In genomic region chr16:28444993-28445799, GRCm38 (mm10) we compare ENCODE assay signal across 8 mouse cellular contexts.
DNase-seq lines count a peak whose midpoint lies in the region; ATAC-seq and TF ChIP-seq lines count a peak whose summit lies in the region.

No protein-coding gene starts in this region.

- peak; percentile 66 for ATAC-seq in intestine, embryonic 15.5 days
- no peak for ATAC-seq in liver, embryonic 16.5 days (ENCODE audit: low read depth)

- peak overlapping the region; percentile 48; the same call in 1 of the 2 replicates for H3K27ac ChIP-seq in layer of hippocampus, adult 2 months
- no peak overlapping the region for H3K27ac ChIP-seq in embryonic fibroblast, embryonic 13.5 days (ENCODE audit: insufficient read depth, low read length)
- H3K27ac ChIP-seq in intestine, embryonic 15.5 days = no peak overlapping the region
- H3K27ac ChIP-seq in liver, embryonic 16.5 days (ENCODE audit: low read length) = no peak overlapping the region

- no peaks in the 10 kb centered on the region for H3K4me1 ChIP-seq in embryonic fibroblast, embryonic 13.5 days (ENCODE audit: control insufficient read depth, insufficient read depth, low read length)
- peaks cover 8% of the 10 kb centered on the region; the same call in 1 of the 2 replicates for H3K4me1 ChIP-seq in intestine, embryonic 15.5 days (replicated peaks)
- no peaks in the 10 kb centered on the region; the same call in 1 of the 2 replicates for H3K4me1 ChIP-seq in liver, embryonic 16.5 days (ENCODE audit: control insufficient read depth, low read depth, low read length)

- TF ChIP-seq POLR2A in brain, embryonic 14.5 days (IDR thresholded peaks at IDR 0.05; ENCODE audit: borderline replicate concordance, extremely low read depth, insufficient read depth, insufficient read length, poor library complexity, severe bottlenecking) = no peak
- no peak for TF ChIP-seq POLR2A in embryonic fibroblast, embryonic 13.5 days (IDR thresholded peaks at IDR 0.05; ENCODE audit: low read depth, low read length)

- H3K36me3 ChIP-seq in intestine, embryonic 15.5 days = no peaks in the 10 kb centered on the region
- no peaks in the 10 kb centered on the region for H3K36me3 ChIP-seq in liver, embryonic 16.5 days (ENCODE audit: control insufficient read depth, insufficient read depth)

- WGBS in intestine, embryonic 15.5 days = under 1% methylated on average over 51 of the region's 51 CpGs
- under 1% methylated on average over 51 of the region's 51 CpGs for WGBS in liver, embryonic 16.5 days (ENCODE audit: insufficient replicate concordance)

- H3K9ac ChIP-seq in intestine, embryonic 15.5 days = peak overlapping the region; percentile 41; the same call in 1 of the 2 replicates
- no peak overlapping the region for H3K9ac ChIP-seq in liver, embryonic 16.5 days (ENCODE audit: low read depth, low read length)

- no peaks in the 10 kb centered on the region for H3K9me3 ChIP-seq in intestine, embryonic 15.5 days
- no peaks in the 10 kb centered on the region for H3K9me3 ChIP-seq in liver, embryonic 16.5 days (replicated peaks; ENCODE audit: control insufficient read depth, low read length)

- H3K4me3 ChIP-seq in layer of hippocampus, adult 2 months = peak overlapping the region; percentile 74
- H3K4me3 ChIP-seq in embryonic fibroblast, embryonic 13.5 days (ENCODE audit: insufficient read depth, low read length) = peak overlapping the region; percentile 15
- H3K4me3 ChIP-seq in intestine, embryonic 15.5 days (replicated peaks) = peak overlapping the region; percentile 66
- H3K4me3 ChIP-seq in liver, embryonic 16.5 days (ENCODE audit: low read depth, low read length) = peak overlapping the region; percentile 42

- peaks cover 40% of the 10 kb centered on the region for H3K27me3 ChIP-seq in intestine, embryonic 15.5 days (replicated peaks)
- H3K27me3 ChIP-seq in liver, embryonic 16.5 days (ENCODE audit: control insufficient read depth, insufficient read depth, low read depth, low read length) = peaks cover 40% of the 10 kb centered on the region

- peak overlapping the region; percentile 98 for H3K4me2 ChIP-seq in intestine, embryonic 15.5 days (replicated peaks)
- H3K4me2 ChIP-seq in liver, embryonic 16.5 days (ENCODE audit: low read depth, low read length) = peak overlapping the region; percentile 53

- peak; percentile 26 for TF ChIP-seq CTCF in layer of hippocampus, adult 2 months (conservative IDR thresholded peaks at IDR 0.05)
- no peak for TF ChIP-seq CTCF in brain, embryonic 14.5 days (IDR thresholded peaks at IDR 0.05; ENCODE audit: borderline replicate concordance, extremely low read depth, insufficient read depth, insufficient read length)
- no peak for TF ChIP-seq CTCF in embryonic fibroblast, embryonic 13.5 days (IDR thresholded peaks at IDR 0.05; ENCODE audit: borderline replicate concordance, insufficient read depth, low read length)

- DNase-seq in layer of hippocampus, adult 2 months (ENCODE audit: low spot score in 2 of 2) = peak in 1 of 2 experiments; percentile 15
- DNase-seq in layer of hippocampus, adult 9-10 months (ENCODE audit: low spot score) = no peak
- DNase-seq in brain, embryonic 14.5 days (ENCODE audit: low read depth) = peak; percentile 71
- DNase-seq in right cerebral cortex, adult 2 months (ENCODE audit: low spot score in 2 of 2) = peak; percentile 37 to 50
- DNase-seq in urinary bladder, postnatal 10 days (ENCODE audit: low spot score) = no peak

Comparison
In these comparisons a context has a peak if more than half of its experiments do, and no peak if none do; other contexts are left out.
1. DNase-seq: peak in brain, embryonic 14.5 days (single experiment) and right cerebral cortex, adult 2 months (2 of 2); none in layer of hippocampus, adult 9-10 months (single experiment) and urinary bladder, postnatal 10 days (single experiment).
2. H3K4me3 ChIP-seq: peak in every context shown above with its lines; median percentile 74 in layer of hippocampus, adult 2 months; 66 in intestine, embryonic 15.5 days; 42 in liver, embryonic 16.5 days; 15 in embryonic fibroblast, embryonic 13.5 days.